Mouse (Mus musculus): ENCODE data around the gene Serpine3.
"Not testable (repeated sequence)": the region's sequence is repeated elsewhere in the genome, so short reads cannot be mapped to it uniquely, and the experiment has no call there.

Serpine3 gene

GRCm38 (mm10) chr14:62663367-62663766 lies at the start of gene Serpine3:
Gene Serpine3 (plus strand): TSS chr14:62663667.
- DNase-seq = no peak

GRCm38 (mm10) chr14:62622393-62622792 lies 41.1 kb upstream of the Serpine3 start:
- DNase-seq = no peak

- no peak for DNase-seq
Observed at GRCm38 (mm10) chr14:62627951-62628350, 35.5 kb upstream of the Serpine3 start.

- DNase-seq = no peak
Observed at GRCm38 (mm10) chr14:62637436-62638344, 25.8 kb upstream of the Serpine3 start.

GRCm38 (mm10) chr14:62638345-62638702 lies 25.1 kb upstream of the Serpine3 start:
- DNase-seq = no peak

GRCm38 (mm10) chr14:62639111-62639510 lies 24.4 kb upstream of the Serpine3 start:
- no peak for DNase-seq

GRCm38 (mm10) chr14:62639551-62639950 lies 23.9 kb upstream of the Serpine3 start:
- no peak for DNase-seq

- no peak for DNase-seq
Observed at GRCm38 (mm10) chr14:62640396-62640795, 23.1 kb upstream of the Serpine3 start.

GRCm38 (mm10) chr14:62642368-62642767 lies 21.1 kb upstream of the Serpine3 start:
- not testable (repeated sequence) for DNase-seq

GRCm38 (mm10) chr14:62648405-62648804 lies 15.1 kb upstream of the Serpine3 start:
- no peak for DNase-seq

- DNase-seq = no peak
Observed at GRCm38 (mm10) chr14:62650376-62650775, 13.1 kb upstream of the Serpine3 start.

GRCm38 (mm10) chr14:62651771-62652170 lies 11.7 kb upstream of the Serpine3 start:
- no peak for DNase-seq

- DNase-seq = no peak
Observed at GRCm38 (mm10) chr14:62655996-62656395, 7.5 kb upstream of the Serpine3 start.

GRCm38 (mm10) chr14:62657469-62657868 lies 6.0 kb upstream of the Serpine3 start:
- no peak for DNase-seq

- no peak for DNase-seq
Observed at GRCm38 (mm10) chr14:62662381-62662780, 1.1 kb upstream of the Serpine3 start.

GRCm38 (mm10) chr14:62664976-62665673 lies 1.7 kb downstream of the Serpine3 start:
- DNase-seq = peak; percentile 13

- no peak for DNase-seq
Observed at GRCm38 (mm10) chr14:62673646-62674045, 10.2 kb downstream of the Serpine3 start.

- DNase-seq = no peak
Observed at GRCm38 (mm10) chr14:62718161-62718560, 54.7 kb downstream of the Serpine3 start.

- DNase-seq = no peak
Observed at GRCm38 (mm10) chr14:62721625-62722024, 58.2 kb downstream of the Serpine3 start.

- no peak for DNase-seq
Observed at GRCm38 (mm10) chr14:62724560-62724959, 61.1 kb downstream of the Serpine3 start.

GRCm38 (mm10) chr14:62731902-62732301 lies 68.4 kb downstream of the Serpine3 start:
- DNase-seq = no peak

- DNase-seq = no peak
Observed at GRCm38 (mm10) chr14:62733666-62734065, 70.2 kb downstream of the Serpine3 start.

GRCm38 (mm10) chr14:62735646-62736045 lies 72.2 kb downstream of the Serpine3 start:
- no peak for DNase-seq

Data from thymus, postnatal 4 days (tissue).